Mouse (Mus musculus): ENCODE results near the gene Rab14. TPM values are rescaled to one million over a fixed set of nuclear protein-coding genes. Genes with fewer than 3 reads are reported as not detected.

Rab14 gene
- total RNA-seq (2021) = 100 to 1,000 TPM; 237 to 248 TPM
- long read RNA-seq, transcript Rab14-201 (8 exons, 3,081 nt) = major isoform, 513 of 538 reads
- long read RNA-seq, partial matches to known transcripts = 6 of 538 reads
- long read RNA-seq, other reads (novel, unspliced or antisense) = 19 of 538 reads

DNA sequence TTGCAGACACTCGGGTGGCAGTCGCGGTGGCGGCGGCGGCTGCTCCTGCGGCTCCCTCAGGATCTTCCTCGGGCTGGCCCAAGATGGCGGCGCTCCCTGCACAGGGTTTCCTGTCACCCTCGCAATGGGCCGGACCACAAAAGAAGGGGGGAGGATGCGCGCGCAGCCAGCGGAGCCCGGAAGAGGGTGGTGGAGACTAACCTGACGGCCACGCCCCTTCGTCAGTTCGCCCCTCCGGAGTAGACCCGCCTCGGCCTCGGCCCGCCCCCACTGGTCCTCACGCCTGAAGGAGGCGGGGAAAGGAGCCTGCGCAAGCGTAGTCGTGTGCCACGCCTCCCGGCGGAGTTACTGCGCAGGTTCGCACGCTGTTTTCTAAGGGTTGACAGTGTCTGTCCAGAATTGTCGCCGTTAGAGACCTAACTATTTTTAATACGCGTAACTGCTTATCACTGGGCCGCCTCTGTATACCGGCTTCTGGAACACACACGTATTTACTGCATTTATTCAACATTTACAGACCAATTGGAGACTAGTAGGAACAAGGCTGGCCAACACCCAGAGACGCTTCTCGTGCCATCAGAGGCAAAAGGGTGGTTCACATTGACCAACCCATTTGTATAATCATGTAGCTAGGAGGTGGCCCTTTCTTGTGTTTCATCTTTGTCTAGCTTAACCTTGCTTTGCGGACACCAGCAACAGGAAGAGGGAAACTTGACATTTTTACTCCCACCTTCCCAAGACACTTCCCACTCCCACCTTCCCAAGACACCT lies at the start of gene Rab14:
TSS of gene Rab14 (minus strand) at position 223 of the 771 bp plus-strand sequence.
- peak; percentile 99 to 100 for DNase-seq (ENCODE audit: low spot score in 2 of 2)

DNA sequence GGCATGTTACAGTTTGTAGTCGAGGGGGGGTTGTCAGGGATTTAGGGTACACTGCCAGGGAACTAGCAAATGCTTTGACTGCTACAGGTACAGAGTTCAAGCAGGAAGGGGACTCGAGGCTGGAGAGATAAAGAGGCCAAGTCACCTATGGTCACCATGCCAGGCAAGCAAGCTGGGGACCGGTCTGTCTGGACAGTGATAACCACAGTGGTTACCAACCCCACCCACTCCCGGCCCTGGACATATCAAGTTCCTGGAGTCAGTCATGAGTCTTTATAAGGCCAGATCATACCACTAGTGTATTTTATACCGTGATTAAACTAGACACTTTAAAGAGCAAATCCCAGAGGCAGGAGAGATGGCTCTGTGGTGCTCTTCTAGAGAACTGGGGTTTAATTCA lies 46.8 kb upstream of the Rab14 start:
- DNase-seq (ENCODE audit: low spot score in 2 of 2) = no peak

DNA sequence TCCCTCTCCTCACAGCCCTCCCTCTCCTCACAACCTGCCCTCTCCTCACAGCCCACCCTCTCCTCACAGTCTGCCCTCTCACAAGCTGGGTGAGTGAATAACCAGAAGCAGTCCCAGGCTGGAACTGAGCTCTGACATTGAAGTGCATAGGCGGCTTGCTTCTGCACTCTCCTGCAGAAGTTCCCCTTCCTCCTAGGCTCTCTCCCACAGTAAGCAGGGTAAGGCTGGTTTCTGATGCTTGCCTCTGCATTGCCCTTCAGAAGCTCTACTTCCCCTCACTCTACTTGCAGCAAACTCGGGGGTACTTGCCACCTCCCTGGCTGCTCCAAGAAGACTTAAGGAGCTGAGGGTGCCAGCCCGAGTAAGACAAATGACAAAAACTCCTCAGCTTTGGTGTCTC lies 43.3 kb upstream of the Rab14 start:
- no peak for DNase-seq (ENCODE audit: low spot score in 2 of 2)

DNA sequence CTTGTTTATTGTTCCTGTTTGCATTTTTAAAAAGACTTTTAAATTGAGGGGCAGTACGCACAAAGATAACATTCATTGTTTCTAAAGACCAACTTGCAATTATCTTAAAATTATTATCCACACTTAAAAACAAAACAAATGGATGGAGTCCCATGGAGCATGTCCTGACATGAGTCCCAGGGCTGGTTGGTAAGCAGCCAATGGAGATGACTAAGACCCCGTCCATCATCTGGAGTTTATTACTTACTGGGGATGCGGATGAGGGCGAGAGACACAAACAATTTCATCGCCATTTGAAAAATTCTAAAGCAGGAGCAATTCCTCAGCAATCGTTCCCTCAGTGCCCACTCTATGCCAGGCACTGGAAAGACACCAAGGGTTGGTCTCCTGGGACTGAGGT lies 34.1 kb upstream of the Rab14 start:
- no peak for DNase-seq (ENCODE audit: low spot score in 2 of 2)

DNA sequence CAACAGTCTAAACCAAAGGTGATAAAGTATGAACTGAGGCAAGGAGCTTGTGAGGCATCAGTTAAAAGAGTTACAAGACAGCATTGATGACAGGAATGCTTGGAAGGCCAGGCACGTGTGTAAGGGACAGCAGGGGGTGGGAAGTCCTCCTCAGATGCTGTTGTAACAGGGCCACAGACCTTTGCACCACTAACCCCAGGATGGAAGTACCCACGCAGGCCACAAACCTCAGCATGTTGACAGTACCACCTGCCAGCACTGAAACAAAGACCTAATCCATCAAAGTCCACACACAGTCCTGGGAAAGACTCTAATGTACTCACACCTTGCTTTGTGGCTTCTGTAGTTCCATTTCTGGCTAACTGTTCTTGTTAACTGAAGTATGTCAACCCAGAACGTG lies 33.0 kb upstream of the Rab14 start:
- no peak for DNase-seq (ENCODE audit: low spot score in 2 of 2)

DNA sequence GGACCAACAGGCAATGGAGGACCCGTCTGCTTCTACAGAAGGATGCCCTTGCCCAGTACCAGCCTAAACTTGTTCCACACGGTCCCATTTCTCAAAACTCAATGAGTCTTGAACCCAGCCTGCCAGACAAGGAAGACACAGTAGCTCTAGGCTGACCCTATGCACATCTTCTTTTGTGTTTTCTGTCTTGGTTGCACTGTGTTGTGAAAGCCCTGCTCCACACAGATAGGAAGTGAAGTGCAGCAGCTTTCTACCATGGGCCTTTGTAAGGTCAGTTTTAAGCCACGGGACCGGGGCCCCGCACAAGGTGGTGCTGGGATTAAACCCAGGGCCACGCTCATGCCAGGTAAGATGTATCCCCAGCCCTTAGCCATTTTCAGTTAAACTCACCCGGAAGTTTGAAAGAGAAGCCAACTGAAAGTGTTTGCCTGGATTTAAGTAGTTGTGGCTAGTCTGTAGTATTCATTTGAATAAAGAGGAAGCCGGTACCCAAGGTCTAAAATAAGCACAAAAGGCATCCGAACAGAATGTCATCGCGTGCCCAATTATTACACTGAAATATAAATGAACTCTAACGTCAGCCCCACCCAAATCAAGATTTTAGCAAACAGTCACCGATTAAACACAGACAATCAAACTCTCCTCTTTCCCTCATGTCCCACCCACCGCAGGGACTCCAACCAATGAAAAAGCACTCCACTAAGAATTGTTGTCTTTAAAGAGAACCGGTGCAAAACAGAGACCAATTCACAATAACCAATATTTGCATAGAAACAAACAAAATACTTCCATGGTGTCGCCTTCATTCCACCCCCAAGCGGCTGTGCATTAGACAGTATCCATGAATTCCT lies 31.9 kb upstream of the Rab14 start:
- DNase-seq (ENCODE audit: low spot score in 2 of 2) = no peak

DNA sequence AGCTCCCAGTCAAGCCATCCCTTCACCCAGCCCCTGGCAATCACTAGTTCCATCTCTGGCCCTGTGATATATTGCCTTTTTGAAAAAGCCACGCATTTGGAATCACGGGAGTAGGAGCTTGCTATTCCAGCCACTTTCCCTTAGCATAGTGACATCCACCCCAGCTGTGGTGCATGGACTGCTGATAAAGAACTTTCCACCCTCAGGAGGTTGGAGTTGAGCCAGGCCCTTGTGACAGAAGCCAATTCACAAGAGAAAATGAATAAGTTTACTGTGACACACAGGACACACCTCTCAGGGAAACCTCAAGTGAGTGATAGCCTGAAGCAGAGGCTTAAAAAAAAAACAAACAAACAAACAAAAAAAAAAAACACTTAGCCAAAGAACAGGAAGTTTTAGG lies 31.0 kb upstream of the Rab14 start:
- no peak for DNase-seq (ENCODE audit: low spot score in 2 of 2)

DNA sequence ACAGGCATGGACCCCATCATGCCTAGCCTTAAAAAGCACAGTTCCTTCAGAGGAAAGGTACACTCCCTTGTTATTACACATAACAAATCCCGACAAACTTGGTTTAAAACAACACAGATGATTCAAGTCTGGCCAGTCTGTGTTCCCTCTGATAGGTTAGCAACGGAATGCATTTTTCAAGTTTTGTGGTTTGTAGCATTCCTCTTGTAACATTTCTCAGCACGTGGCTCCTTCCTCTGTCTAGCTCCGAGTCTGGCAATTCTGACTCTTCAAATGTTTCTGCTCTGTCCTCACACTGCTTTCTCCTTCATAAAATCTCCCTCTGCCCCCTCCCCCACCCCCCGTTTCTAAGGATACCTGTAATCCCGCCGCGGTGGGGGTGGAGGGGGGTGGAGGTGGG lies 29.3 kb upstream of the Rab14 start:
- no peak for DNase-seq (ENCODE audit: low spot score in 2 of 2)

DNA sequence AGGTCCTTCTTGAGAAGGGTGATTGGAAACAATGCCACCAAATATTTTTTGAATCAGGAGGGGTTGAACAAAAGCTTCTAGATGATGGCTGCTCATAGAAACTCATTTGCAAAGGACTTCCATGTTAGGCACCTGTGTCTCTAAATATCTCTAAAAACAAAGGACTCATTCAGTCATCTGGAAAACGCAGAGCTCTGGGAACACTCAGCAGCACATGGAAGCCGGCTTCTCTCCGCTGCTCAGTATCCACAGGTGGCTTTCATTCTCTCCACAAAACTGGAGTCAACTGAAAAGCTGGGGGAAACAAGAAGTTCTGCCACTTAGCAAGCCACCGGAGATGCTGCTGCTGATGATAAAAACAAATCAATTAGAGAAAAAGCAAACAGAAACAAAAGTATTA lies 27.2 kb upstream of the Rab14 start:
- DNase-seq (ENCODE audit: low spot score in 2 of 2) = no peak

DNA sequence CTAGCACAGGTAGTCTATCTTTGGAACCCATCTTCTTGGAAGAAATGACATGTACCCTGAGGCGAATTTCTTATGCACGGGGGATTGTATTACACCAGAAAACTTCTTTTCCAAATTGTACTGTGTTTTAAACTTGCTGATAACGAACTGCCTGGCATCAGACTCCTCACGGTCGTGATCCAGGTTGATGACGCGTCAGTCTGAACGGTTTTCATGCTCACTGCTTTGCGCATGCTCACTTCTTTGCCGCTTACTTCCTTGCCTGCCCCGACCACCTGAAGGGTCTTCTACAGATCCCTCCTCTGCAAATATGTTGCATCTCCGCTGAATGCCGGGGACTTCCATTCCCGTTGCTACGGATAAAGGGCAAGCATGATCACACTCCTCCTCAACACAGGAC lies 23.4 kb upstream of the Rab14 start:
- no peak for DNase-seq (ENCODE audit: low spot score in 2 of 2)

DNA sequence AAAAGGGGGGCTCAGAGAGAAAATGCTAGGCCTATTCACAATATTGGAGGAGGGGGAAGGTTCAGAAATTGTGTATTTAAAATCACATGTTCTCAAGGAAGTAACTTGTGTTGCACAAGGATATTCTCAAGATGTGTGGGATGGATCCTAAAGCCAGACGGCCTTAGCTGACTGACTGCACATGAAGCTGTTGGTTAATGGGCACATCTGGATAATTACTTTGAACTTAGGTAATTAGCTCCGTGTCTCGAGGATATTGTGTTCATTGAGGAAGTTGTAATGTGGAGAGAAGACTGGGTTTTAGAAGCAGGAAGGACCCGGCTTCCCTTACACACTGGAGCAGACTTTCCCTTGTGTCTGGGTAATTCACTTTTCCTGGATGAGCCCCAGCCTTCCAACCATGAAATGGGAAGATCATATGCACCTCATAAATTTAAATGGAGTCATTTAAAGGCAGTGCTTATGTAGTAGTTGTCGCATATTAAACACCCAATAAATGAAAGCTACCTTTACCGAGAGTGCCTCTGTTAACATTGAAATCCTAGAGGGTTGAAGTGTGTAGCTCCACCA lies 22.0 kb upstream of the Rab14 start:
- no peak for DNase-seq (ENCODE audit: low spot score in 2 of 2)

DNA sequence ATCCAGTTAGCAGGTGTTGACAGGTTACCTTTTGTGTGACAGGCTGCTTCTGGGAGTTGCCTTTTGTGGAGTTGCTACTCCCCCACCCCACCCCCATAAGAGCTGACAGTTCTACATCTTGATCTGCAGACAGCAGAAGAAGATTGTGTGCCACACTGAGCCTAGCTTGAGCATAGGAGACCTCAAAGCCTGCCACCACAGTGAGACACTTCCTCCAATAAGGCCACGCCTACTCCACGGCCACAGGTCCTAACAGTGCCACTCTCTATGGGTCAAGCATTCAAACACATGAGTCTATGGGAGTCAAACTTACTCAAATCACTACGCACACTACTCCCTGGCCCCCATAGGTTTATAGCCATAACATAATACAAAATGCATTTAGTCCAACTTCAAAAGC lies 17.8 kb upstream of the Rab14 start:
- DNase-seq (ENCODE audit: low spot score in 2 of 2) = no peak

DNA sequence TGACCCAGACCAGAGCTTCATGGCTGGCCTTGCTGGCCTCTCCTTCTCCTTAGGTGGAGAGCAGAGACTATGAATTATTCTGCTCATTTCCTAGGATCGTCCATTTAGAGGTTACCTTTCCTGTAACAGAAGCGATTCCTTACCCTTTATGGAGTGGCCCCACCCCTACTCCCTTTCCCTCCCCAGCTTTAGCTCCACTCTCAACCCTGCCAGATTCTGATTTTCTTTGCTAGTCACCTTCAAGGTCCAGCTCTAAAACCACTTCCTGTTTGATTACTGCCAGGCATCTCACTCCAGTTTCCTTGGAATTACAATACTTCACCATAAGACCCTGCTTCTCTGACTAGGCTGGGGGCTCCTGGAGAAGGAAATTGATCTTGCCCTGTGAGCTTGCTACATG lies 15.8 kb upstream of the Rab14 start:
- no peak for DNase-seq (ENCODE audit: low spot score in 2 of 2)

DNA sequence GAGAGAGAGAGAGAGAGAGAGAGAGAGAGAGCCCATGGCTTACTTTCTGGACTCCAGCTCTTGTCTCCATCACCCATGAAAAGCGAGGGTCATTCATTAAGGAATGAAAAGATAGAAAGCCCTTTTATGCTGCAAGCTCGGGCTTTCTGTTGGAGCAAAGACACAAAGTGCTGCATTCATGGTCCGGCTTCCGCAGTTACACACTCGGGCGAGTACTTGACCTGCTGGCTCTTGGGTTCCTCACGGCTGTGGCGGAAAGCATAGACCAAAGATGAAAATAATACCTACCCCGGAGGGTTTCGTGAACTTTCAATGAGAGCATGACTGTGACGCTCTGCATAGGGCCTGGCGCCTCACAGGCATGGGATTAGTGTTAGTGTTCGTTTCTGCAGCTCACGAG lies 14.4 kb upstream of the Rab14 start:
- DNase-seq (ENCODE audit: low spot score in 2 of 2) = peak in 1 of 2 experiments; percentile 43

DNA sequence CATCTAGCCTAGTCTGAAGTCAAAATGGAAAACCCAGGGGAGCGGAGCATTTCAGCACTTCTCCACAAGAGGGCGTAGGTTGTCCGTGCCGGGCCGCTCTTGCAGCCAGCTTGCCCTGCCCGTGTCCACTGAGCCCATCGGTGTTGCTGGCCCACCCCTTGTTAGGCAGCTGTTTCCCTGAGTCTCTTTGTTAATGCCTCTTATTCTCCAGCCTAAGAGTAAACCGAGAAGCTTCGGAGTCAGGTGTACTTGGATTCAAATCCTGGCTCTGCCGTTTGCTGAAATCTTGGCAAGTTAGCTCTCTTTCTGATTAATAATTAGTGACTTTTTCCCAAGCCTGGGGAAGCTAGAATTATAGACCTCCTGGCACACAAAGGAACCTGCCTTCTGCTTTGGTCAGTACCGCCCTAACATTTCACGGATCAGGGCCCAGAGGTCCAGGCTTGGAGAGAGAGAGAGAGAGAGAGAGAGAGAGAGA lies 14.0 kb upstream of the Rab14 start:
- peak; percentile 76 to 93 for DNase-seq (ENCODE audit: low spot score in 2 of 2)

DNA sequence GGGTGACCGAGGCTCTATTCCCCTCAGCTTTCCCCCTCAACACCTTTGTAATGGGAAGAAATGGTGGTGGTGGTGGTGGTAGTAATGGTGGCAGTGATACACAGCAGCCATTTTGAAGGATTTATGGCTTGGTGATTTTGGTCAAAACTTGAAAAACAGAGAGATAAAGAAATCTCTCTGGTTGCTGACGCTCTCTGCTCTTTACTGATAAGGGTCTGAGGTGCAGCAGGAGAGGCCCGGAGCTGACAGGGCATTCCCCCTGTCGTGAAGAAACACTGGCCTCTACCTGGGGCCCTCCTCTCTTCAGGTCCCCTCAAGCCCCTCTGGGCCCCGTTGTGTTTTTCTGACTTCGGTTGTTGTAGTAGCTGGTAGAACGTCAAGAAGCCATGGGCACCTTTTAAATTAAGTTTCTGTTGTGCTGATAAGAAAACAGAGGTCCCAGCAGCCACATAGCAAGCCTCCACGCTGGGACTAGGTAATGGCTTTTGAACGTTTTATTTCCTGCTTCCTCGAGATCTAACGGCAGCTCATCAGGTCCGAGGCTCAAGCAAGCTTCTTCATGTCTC lies 12.5 kb upstream of the Rab14 start:
- no peak for DNase-seq (ENCODE audit: low spot score in 2 of 2)

DNA sequence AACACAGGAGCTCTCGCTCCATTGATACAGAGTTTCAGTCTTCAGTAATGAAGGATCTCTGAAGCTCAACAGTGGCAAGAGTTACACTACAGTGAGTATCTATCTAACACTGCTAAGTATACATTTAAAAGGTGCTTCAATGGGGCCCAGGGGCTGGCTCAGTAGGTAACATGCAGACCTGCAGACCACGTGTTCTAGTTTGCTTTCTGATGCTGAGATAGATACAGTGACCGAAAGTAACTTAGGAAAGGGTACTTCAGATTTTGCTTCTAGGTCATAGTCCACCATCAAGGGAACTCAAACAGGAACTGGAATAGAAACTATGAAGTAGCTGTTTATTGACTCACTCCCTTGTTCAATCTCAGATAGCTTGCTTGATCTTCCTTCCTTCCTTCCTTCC lies 10.8 kb upstream of the Rab14 start:
- DNase-seq (ENCODE audit: low spot score in 2 of 2) = no peak

DNA sequence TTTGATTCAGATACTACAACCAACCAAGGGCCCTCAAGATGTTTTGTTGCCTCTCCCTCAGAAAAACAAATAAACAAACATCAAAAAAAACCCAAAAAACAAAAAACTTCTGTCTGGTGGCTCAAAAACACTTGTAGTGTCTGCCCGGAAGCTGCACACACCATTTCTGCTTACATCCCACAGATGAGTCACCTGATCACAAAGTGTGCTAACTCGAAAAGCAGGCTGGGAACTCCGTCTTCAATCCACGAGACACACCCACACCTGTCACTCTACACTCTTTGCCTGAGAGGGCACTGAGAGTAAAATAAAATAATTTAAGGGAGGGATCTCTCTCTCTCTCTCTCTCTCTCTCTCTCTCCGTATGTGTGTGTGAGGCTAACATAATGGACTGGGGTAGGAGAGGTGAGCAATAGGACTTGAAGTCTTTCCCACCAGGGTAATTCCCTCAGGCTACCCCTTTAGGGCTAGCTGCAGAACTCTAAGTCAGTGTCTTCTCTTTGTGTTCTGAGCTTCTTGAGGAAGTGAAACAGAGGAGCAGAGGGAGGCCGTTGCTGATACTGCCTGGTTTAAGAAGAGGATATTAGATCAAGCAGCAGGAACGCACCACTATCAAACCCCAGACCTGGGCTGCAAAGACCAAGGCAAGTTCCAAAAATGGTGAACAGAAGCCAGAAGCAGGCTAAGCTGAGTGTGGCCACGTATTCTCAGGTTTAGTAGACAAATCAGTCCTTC lies 8.2 kb upstream of the Rab14 start:
- no peak for DNase-seq (ENCODE audit: low spot score in 2 of 2)

DNA sequence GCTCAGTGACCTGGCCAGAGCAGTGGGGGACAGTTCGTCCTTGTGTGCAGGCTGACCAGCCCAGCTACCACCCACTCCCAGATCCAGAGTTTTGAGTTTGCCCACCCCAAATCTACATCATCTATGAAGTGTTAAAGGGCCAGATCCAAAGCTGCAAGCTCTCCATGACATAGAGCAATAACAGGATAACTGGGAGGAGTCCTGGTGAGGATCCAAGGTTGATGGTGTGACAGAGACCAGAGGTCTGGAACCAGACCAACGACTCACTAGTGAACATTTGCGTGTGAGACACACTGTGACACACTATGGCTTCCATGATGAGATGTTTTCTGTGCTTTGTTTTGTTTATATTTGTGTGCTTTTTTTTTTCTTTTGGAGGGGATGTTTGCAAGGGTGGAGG lies 7.1 kb upstream of the Rab14 start:
- DNase-seq (ENCODE audit: low spot score in 2 of 2) = no peak

DNA sequence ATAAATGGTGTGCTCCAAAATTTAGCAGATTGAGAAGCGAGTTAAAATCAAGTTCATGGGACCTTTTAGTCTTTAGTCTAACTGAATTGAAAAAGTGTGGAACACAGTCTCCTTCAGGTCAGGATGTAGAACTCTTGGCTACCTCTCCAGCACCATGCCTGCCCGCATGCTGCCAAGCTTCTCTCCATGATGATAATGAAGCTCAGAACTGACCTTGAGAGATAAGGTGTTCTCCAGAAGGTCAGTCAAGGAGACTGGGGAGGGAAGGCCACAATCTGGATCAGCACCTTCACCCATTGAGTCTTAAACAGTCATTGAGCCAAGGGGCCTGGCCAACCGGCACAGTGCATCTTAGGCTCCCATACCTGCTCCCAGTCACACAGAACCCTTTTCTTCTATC lies 5.8 kb upstream of the Rab14 start:
- DNase-seq (ENCODE audit: low spot score in 2 of 2) = no peak

DNA sequence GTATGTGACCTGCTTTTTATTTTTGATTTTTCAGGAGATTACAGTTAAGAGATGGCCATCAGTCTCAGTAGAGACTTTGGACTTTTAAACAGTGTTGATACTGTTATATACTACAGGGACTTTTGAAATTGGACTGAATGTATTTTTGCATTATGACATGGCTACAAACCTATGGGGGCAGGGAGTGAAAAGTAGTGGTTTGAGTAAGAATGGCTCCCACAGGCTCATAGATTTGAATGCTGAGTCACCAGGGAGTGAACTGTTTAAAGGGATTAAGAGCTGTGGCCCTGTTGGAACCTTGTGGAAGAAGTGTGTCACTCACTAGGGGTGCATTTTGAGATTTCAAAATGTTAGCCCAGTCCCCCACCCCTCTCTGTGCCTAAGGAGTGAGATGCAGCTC lies 2.8 kb upstream of the Rab14 start:
- DNase-seq (ENCODE audit: low spot score in 2 of 2) = no peak
